Mouse (Mus musculus) gastrocnemius, postnatal 4 days (tissue): ENCODE measurements around the gene Bckdha. TPM values are rescaled to one million over a fixed set of nuclear protein-coding genes. Genes with fewer than 3 reads are reported as not detected.
A peak's percentile ranks its signal among the peaks of the same experiment; 100 is the strongest.

ENCODE experiments used
- DNase-seq, 2 experiments: peaks; one replicate each; pipeline ENCODE4 v3.0.0; 2021 to 2022; ENCODE audit warnings: low spot score in 2 of 2, mixed read lengths in 2 of 2
- total RNA-seq, 2 experiments: library from RNA; stranded (reverse); gene quantifications; 2 replicates each; pipeline ENCODE4 v1.2.3; 2021

Bckdha gene
- total RNA-seq, 2 experiments from 2014 or later = 55.6 to 55.8 TPM

- no peak for DNase-seq
Observed at GRCm38 (mm10) chr7:25617376-25618160, 41.2 kb downstream of the Bckdha start.

- no peak for DNase-seq
Observed at GRCm38 (mm10) chr7:25615706-25616011, 43.1 kb downstream of the Bckdha start, which contains the start of gene Erich4. Erich4 (minus strand) TSS chr7:25615892.

GRCm38 (mm10) chr7:25614831-25615705 lies 43.7 kb downstream of the Bckdha start:
- no peak for DNase-seq

- no peak for DNase-seq
Observed at GRCm38 (mm10) chr7:25614086-25614485, 44.7 kb downstream of the Bckdha start.

- DNase-seq = no peak
Observed at GRCm38 (mm10) chr7:25611501-25611900, 47.3 kb downstream of the Bckdha start.

GRCm38 (mm10) chr7:25610056-25610455 lies 48.7 kb downstream of the Bckdha start:
- no peak for DNase-seq

GRCm38 (mm10) chr7:25607196-25607595 lies 51.6 kb downstream of the Bckdha start:
- DNase-seq = no peak

- no peak for DNase-seq
Observed at GRCm38 (mm10) chr7:25606625-25607063, 52.1 kb downstream of the Bckdha start.

- no peak for DNase-seq
Observed at GRCm38 (mm10) chr7:25601346-25601745, 57.4 kb downstream of the Bckdha start.

GRCm38 (mm10) chr7:25600666-25601065 lies 58.1 kb downstream of the Bckdha start:
- DNase-seq = no peak

GRCm38 (mm10) chr7:25599663-25600062 lies 59.1 kb downstream of the Bckdha start:
- DNase-seq = peak in 1 of 2 experiments; percentile 60

GRCm38 (mm10) chr7:25593859-25594258 lies 64.9 kb downstream of the Bckdha start:
- DNase-seq = no peak

GRCm38 (mm10) chr7:25591226-25591625 lies 67.6 kb downstream of the Bckdha start:
- no peak for DNase-seq

- no peak for DNase-seq
Observed at GRCm38 (mm10) chr7:25585351-25586204, 73.2 kb downstream of the Bckdha start.

- no peak for DNase-seq
Observed at GRCm38 (mm10) chr7:25584651-25585050, 74.1 kb downstream of the Bckdha start.

GRCm38 (mm10) chr7:25582301-25582810 lies 76.4 kb downstream of the Bckdha start:
- DNase-seq = no peak

Other genes with a start within 250 kb of the Bckdha start
- not detected for gene Cxcl17, start 246.1 kb downstream of the Bckdha start, total RNA-seq
- gene Ceacam1, start 181.4 kb downstream of the Bckdha start, total RNA-seq = 1 to 10 TPM; 5.5 to 6.1 TPM
- 1 to 10 TPM in 1 of 2 experiments, under 1 TPM in 1; 0.47 to 1.3 TPM for gene Ceacam2, start 119.1 kb downstream of the Bckdha start, total RNA-seq
- not detected for gene Erich4, start 43.1 kb downstream of the Bckdha start, total RNA-seq
- gene Dmac2, start 39.6 kb downstream of the Bckdha start, total RNA-seq = 10 to 100 TPM; 20.1 to 23.1 TPM
- 1 to 10 TPM; 4.2 to 4.8 TPM for gene B3gnt8, start 32.3 kb downstream of the Bckdha start, total RNA-seq
- gene Exosc5, start 183 bp upstream of the Bckdha start, total RNA-seq = 10 to 100 TPM; 24.5 to 25.7 TPM
- not detected for gene Tmem91, start 16.2 kb upstream of the Bckdha start, total RNA-seq
- gene B9d2, start 21.8 kb upstream of the Bckdha start, total RNA-seq = 10 to 100 TPM; 12.1 to 12.9 TPM
- gene Tgfb1, start 28.0 kb upstream of the Bckdha start, total RNA-seq = 10 to 100 TPM; 21.4 to 24.6 TPM
- 10 to 100 TPM; 34.5 to 39.4 TPM for gene Ccdc97, start 60.1 kb upstream of the Bckdha start, total RNA-seq
- gene Hnrnpul1, start 95.8 kb upstream of the Bckdha start, total RNA-seq = 100 to 1,000 TPM; 131 to 132 TPM
- 100 to 1,000 TPM; 172 to 194 TPM for gene Axl, start 129.7 kb upstream of the Bckdha start, total RNA-seq
- under 1 TPM; 0.57 to 0.69 TPM for gene Cyp2s1, start 157.9 kb upstream of the Bckdha start, total RNA-seq
- not detected for gene Cyp2b10, start 238.6 kb upstream of the Bckdha start, total RNA-seq